Mouse (Mus musculus) activated CD4-positive, CD25-positive, alpha-beta regulatory T cell, adult 9 weeks (primary cell): ENCODE data around the gene Ptprc. TPM values are rescaled to one million over a fixed set of nuclear protein-coding genes. Genes with fewer than 3 reads are reported as not detected.

Source experiments
- polyA plus RNA-seq: library from polyadenylated mRNA; unstranded; fragments of 100-300 nt; shearing (Covaris generic); gene quantifications from one replicate; pipeline ENCODE4 v1.2.1, GENCODE M21; 2017

Ptprc gene
- 1,578 TPM for polyA plus RNA-seq

GRCm38 (mm10) chr1:138175494-138175893, at the start of gene Ptprc:
Ptprc (minus strand) TSS chr1:138175708.

Other genes with a start within 250 kb of the Ptprc start
- gene Atp6v1g3, start 98.0 kb upstream of the Ptprc start, polyA plus RNA-seq, result 1.1 TPM